Mouse (Mus musculus): ENCODE data around the gene Krt39. TPM values are rescaled to one million over a fixed set of nuclear protein-coding genes. Genes with fewer than 3 reads are reported as not detected.

Gene Krt39
- polyA plus RNA-seq, 1 experiment from 2014 or later: not detected

GRCm38 (mm10) chr11:99466316-99466715, 54.8 kb downstream of the Krt39 start:
- Histone ChIP-seq H3K36me3 (replicated peaks) (no peaks in the 10 kb centered on the region), H3K9me3 (no peaks in the 10 kb centered on the region), H3K4me3 (no peak overlapping the region), H3K4me2 (no peak overlapping the region), H3K27me3 (replicated peaks) (peaks cover 5% of the 10 kb centered on the region; the same call in 1 of the 2 replicates), H3K27ac (no peak overlapping the region), H3K4me1 (0 out of 2 replicates have a peak, but pooled peaks cover 5% of the 10 kb centered on the region), H3K9ac (no peak overlapping the region)
- no peak for ATAC-seq (replicated peaks)
- WGBS: 47% methylated on average over 7 of the region's 7 CpGs

DNA sequence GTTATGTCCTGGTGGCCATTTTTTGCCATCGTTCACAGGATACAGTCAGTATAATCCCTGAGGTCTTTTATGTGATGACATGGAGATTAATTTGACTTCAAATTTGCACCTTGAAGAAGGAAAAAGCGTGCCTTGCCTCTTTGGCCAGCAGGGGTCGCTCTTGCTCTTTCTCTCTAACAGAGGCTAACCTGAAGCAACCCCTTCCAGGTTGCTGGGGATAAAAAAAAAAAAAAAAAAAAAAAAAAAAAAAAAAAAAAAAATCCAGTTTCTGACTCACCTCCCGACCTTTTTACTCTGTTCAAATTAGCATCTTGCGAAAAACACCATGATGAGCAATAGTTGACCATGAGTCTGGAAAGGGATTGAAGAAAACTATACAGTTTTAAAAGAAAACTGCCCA, 56.3 kb downstream of the Krt39 start:
- WGBS: 7% methylated on average over 5 of the region's 5 CpGs
- Histone ChIP-seq H3K27me3 (replicated peaks) (peaks cover 5% of the 10 kb centered on the region; the same call in 1 of the 2 replicates), H3K4me3 (no peak overlapping the region), H3K9ac (no peak overlapping the region), H3K9me3 (no peaks in the 10 kb centered on the region), H3K4me2 (no peak overlapping the region), H3K4me1 (0 out of 2 replicates have a peak, but pooled peaks cover 5% of the 10 kb centered on the region), H3K36me3 (replicated peaks) (no peaks in the 10 kb centered on the region), H3K27ac (no peak overlapping the region)
- ATAC-seq (replicated peaks): no peak

Other genes starting within 250 kb of the Krt39 start
- not detected in 2 replicates for gene Krt24, start 236.1 kb downstream of the Krt39 start, polyA plus RNA-seq (2015; fragmentation: Nextera tagmentation; extraction: Ambion mirVana)
- 0.11 and 0.22 TPM in 2 replicates for gene Krt25, start 198.4 kb downstream of the Krt39 start, polyA plus RNA-seq (2015; fragmentation: Nextera tagmentation; extraction: Ambion mirVana)
- 0.14 and 0.22 TPM in 2 replicates for gene Krt26, start 183.4 kb downstream of the Krt39 start, polyA plus RNA-seq (2015; fragmentation: Nextera tagmentation; extraction: Ambion mirVana)
- gene Krt27, start 170.2 kb downstream of the Krt39 start, polyA plus RNA-seq (2015; fragmentation: Nextera tagmentation; extraction: Ambion mirVana): 0.10 and 0.21 TPM in 2 replicates
- 0.21 and 0.45 TPM in 2 replicates for gene Krt28, start 146.4 kb downstream of the Krt39 start, polyA plus RNA-seq (2015; fragmentation: Nextera tagmentation; extraction: Ambion mirVana)
- 24.4 and 25.0 TPM in 2 replicates for gene Krt10, start 132.0 kb downstream of the Krt39 start, polyA plus RNA-seq (2015; fragmentation: Nextera tagmentation; extraction: Ambion mirVana)
- 0.14 and 0.23 TPM in 2 replicates for gene Krt12, start 99.1 kb downstream of the Krt39 start, polyA plus RNA-seq (2015; fragmentation: Nextera tagmentation; extraction: Ambion mirVana)
- gene Krt20, start 83.2 kb downstream of the Krt39 start, polyA plus RNA-seq (2015; fragmentation: Nextera tagmentation; extraction: Ambion mirVana): 0.19 and 0.20 TPM in 2 replicates
- 0.18 TPM in 1 of 2 replicates, not detected in the other for gene Krt23, start 28.2 kb downstream of the Krt39 start, polyA plus RNA-seq (2015; fragmentation: Nextera tagmentation; extraction: Ambion mirVana)
- not detected in 2 replicates for gene Krt40, start 21.8 kb upstream of the Krt39 start, polyA plus RNA-seq (2015; fragmentation: Nextera tagmentation; extraction: Ambion mirVana)
- not detected in 2 replicates for gene Krtap3-3, start 29.5 kb upstream of the Krt39 start, polyA plus RNA-seq (2015; fragmentation: Nextera tagmentation; extraction: Ambion mirVana)
- not detected in 2 replicates for gene Krtap3-2, start 35.5 kb upstream of the Krt39 start, polyA plus RNA-seq (2015; fragmentation: Nextera tagmentation; extraction: Ambion mirVana)
- not detected in 2 replicates for gene Gm11939, start 38.1 kb upstream of the Krt39 start, polyA plus RNA-seq (2015; fragmentation: Nextera tagmentation; extraction: Ambion mirVana)
- not detected in 2 replicates for gene Krtap3-1, start 45.3 kb upstream of the Krt39 start, polyA plus RNA-seq (2015; fragmentation: Nextera tagmentation; extraction: Ambion mirVana)
- gene Krtap1-5, start 59.7 kb upstream of the Krt39 start, polyA plus RNA-seq (2015; fragmentation: Nextera tagmentation; extraction: Ambion mirVana): not detected in 2 replicates
- gene Krtap1-4, start 62.3 kb upstream of the Krt39 start, polyA plus RNA-seq (2015; fragmentation: Nextera tagmentation; extraction: Ambion mirVana): not detected in 2 replicates
- not detected in 2 replicates for gene Krtap1-3, start 70.0 kb upstream of the Krt39 start, polyA plus RNA-seq (2015; fragmentation: Nextera tagmentation; extraction: Ambion mirVana)
- gene Krtap9-3, start 76.8 kb upstream of the Krt39 start, polyA plus RNA-seq (2015; fragmentation: Nextera tagmentation; extraction: Ambion mirVana): not detected in 2 replicates
- gene Gm11938, start 82.0 kb upstream of the Krt39 start, polyA plus RNA-seq (2015; fragmentation: Nextera tagmentation; extraction: Ambion mirVana): not detected in 2 replicates
- not detected in 2 replicates for gene Gm11937, start 88.9 kb upstream of the Krt39 start, polyA plus RNA-seq (2015; fragmentation: Nextera tagmentation; extraction: Ambion mirVana)
- gene Krtap2-4, start 93.5 kb upstream of the Krt39 start, polyA plus RNA-seq (2015; fragmentation: Nextera tagmentation; extraction: Ambion mirVana): not detected in 2 replicates
- not detected in 2 replicates for gene Gm11562, start 99.1 kb upstream of the Krt39 start, polyA plus RNA-seq (2015; fragmentation: Nextera tagmentation; extraction: Ambion mirVana)
- not detected in 2 replicates for gene Krtap4-1, start 106.9 kb upstream of the Krt39 start, polyA plus RNA-seq (2015; fragmentation: Nextera tagmentation; extraction: Ambion mirVana)
- not detected in 2 replicates for gene Krtap4-2, start 113.7 kb upstream of the Krt39 start, polyA plus RNA-seq (2015; fragmentation: Nextera tagmentation; extraction: Ambion mirVana)
- gene Krtap4-7, start 122.8 kb upstream of the Krt39 start, polyA plus RNA-seq (2015; fragmentation: Nextera tagmentation; extraction: Ambion mirVana): not detected in 2 replicates
- gene Gm11555, start 128.9 kb upstream of the Krt39 start, polyA plus RNA-seq (2015; fragmentation: Nextera tagmentation; extraction: Ambion mirVana): not detected in 2 replicates
- not detected in 2 replicates for gene Gm11563, start 137.6 kb upstream of the Krt39 start, polyA plus RNA-seq (2015; fragmentation: Nextera tagmentation; extraction: Ambion mirVana)
- not detected in 2 replicates for gene Krtap4-6, start 144.6 kb upstream of the Krt39 start, polyA plus RNA-seq (2015; fragmentation: Nextera tagmentation; extraction: Ambion mirVana)
- not detected in 2 replicates for gene Gm14190, start 169.4 kb upstream of the Krt39 start, polyA plus RNA-seq (2015; fragmentation: Nextera tagmentation; extraction: Ambion mirVana)
- not detected in 2 replicates for gene Gm14180, start 213.0 kb upstream of the Krt39 start, polyA plus RNA-seq (2015; fragmentation: Nextera tagmentation; extraction: Ambion mirVana)

Data from midbrain, embryonic 15.5 days (tissue).